ENCODE assay signal across 20 mouse cellular contexts in the genomic region with DNA sequence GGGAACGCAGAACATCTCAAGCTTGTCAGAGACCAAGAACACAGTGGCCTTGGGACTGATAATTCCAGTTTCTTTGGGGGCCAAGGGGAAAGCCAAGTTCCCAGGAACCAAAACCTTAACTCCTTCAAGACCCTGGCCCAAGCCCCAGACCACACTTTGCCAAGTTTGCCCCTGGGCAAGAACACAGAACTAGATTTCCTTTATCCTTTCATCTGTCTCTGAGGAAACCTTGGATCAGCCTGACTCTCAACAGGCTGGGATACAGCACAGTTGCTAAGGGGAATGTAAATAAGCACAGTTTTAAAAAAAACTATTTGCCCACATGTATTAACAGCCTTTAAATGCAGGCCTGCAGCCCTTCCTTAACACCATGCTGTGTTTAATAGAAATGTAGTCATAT. TPM values are rescaled to one million over a fixed set of nuclear protein-coding genes. Genes with fewer than 3 reads are reported as not detected.
DNase-seq lines count a peak whose midpoint lies in the region; ATAC-seq and TF ChIP-seq lines count a peak whose summit lies in the region.
"Had no signal": no experiment of that assay in that cellular context is flagged by ENCODE, and none has a peak within 500 bp of the region (broad histone marks: within the 10 kb centered on the region; RNA-seq: fewer than 3 reads in every experiment).

No protein-coding gene starts in this region.

- H3K4me3 ChIP-seq in hindbrain, embryonic 16.5 days (ENCODE audit: low read length) = no peak overlapping the region
- H3K4me3 ChIP-seq in hindbrain, embryonic 10.5 days = no peak overlapping the region
- no peak overlapping the region for H3K4me3 ChIP-seq in midbrain, postnatal 0 days (ENCODE audit: low read depth, low read length)
- no peak overlapping the region for H3K4me3 ChIP-seq in midbrain, embryonic 11.5 days (ENCODE audit: low read depth, low read length)
- no peak overlapping the region for H3K4me3 ChIP-seq in forebrain, embryonic 16.5 days (replicated peaks; ENCODE audit: low read length)
- H3K4me3 ChIP-seq: hindbrain, embryonic 15.5 days; liver, embryonic 12.5 days; midbrain, embryonic 12.5 days had no signal

- no peaks in the 10 kb centered on the region for H3K27me3 ChIP-seq in hindbrain, embryonic 16.5 days (replicated peaks; ENCODE audit: control insufficient read depth, insufficient read depth, low read length)
- no peaks in the 10 kb centered on the region for H3K27me3 ChIP-seq in hindbrain, embryonic 10.5 days (ENCODE audit: insufficient read depth, poor library complexity, severe bottlenecking)
- H3K27me3 ChIP-seq in midbrain, postnatal 0 days (ENCODE audit: insufficient read depth, low read length) = no peaks in the 10 kb centered on the region
- H3K27me3 ChIP-seq in midbrain, embryonic 11.5 days (ENCODE audit: control insufficient read depth, insufficient read depth, low read length) = no peaks in the 10 kb centered on the region
- H3K27me3 ChIP-seq in forebrain, embryonic 16.5 days (replicated peaks; ENCODE audit: control insufficient read depth, insufficient read depth, low read length) = no peaks in the 10 kb centered on the region
- H3K27me3 ChIP-seq: hindbrain, embryonic 15.5 days; liver, embryonic 12.5 days; midbrain, embryonic 12.5 days had no signal

- H3K27ac ChIP-seq in hindbrain, embryonic 16.5 days (ENCODE audit: low read depth, low read length) = no peak overlapping the region
- H3K27ac ChIP-seq in hindbrain, embryonic 10.5 days = no peak overlapping the region
- no peak overlapping the region for H3K27ac ChIP-seq in midbrain, postnatal 0 days (ENCODE audit: low read depth, low read length)
- H3K27ac ChIP-seq in midbrain, embryonic 11.5 days (ENCODE audit: low read depth, low read length) = no peak overlapping the region
- H3K27ac ChIP-seq in forebrain, embryonic 16.5 days (ENCODE audit: low read length) = no peak overlapping the region; the same call in 1 of the 2 replicates
- H3K27ac ChIP-seq: hindbrain, embryonic 15.5 days; liver, embryonic 12.5 days; macrophage; midbrain, embryonic 12.5 days had no signal

- H3K9me3 ChIP-seq in hindbrain, embryonic 16.5 days (ENCODE audit: control insufficient read depth, low read length) = no peaks in the 10 kb centered on the region
- no peaks in the 10 kb centered on the region for H3K9me3 ChIP-seq in hindbrain, embryonic 10.5 days
- H3K9me3 ChIP-seq in midbrain, postnatal 0 days (ENCODE audit: low read length) = no peaks in the 10 kb centered on the region
- H3K9me3 ChIP-seq in midbrain, embryonic 11.5 days (ENCODE audit: control insufficient read depth, low read length) = no peaks in the 10 kb centered on the region
- H3K9me3 ChIP-seq in forebrain, embryonic 16.5 days (ENCODE audit: control insufficient read depth, low read length) = no peaks in the 10 kb centered on the region
- H3K9me3 ChIP-seq: hindbrain, embryonic 15.5 days; liver, embryonic 12.5 days; midbrain, embryonic 12.5 days had no signal

- WGBS in hindbrain, embryonic 16.5 days = 77% methylated on average over 1 of the region's 1 CpGs
- 98% methylated on average over 1 of the region's 1 CpGs for WGBS in hindbrain, embryonic 10.5 days
- WGBS in midbrain, postnatal 0 days = 58% methylated on average over 1 of the region's 1 CpGs
- WGBS in midbrain, embryonic 11.5 days = 96% methylated on average over 1 of the region's 1 CpGs
- WGBS in forebrain, embryonic 16.5 days = 58% methylated on average over 1 of the region's 1 CpGs

- no peak for ATAC-seq in cerebellum, adult (ENCODE audit: insufficient number of reproducible peaks, low FRiP score, low TSS enrichment)
- ATAC-seq in hindbrain, embryonic 16.5 days = peak; percentile 68
- no peak for ATAC-seq in midbrain, postnatal 0 days (ENCODE audit: low FRiP score)
- no peak for ATAC-seq in midbrain, embryonic 11.5 days (ENCODE audit: low FRiP score)
- ATAC-seq in forebrain, embryonic 16.5 days = peak; percentile 70
- ATAC-seq: liver, embryonic 12.5 days had no signal

- no peaks in the 10 kb centered on the region for H3K36me3 ChIP-seq in hindbrain, embryonic 16.5 days (ENCODE audit: control insufficient read depth, insufficient read depth, low read length)
- no peaks in the 10 kb centered on the region for H3K36me3 ChIP-seq in hindbrain, embryonic 10.5 days
- no peaks in the 10 kb centered on the region for H3K36me3 ChIP-seq in midbrain, postnatal 0 days (ENCODE audit: insufficient read depth, low read length)
- H3K36me3 ChIP-seq in midbrain, embryonic 11.5 days (ENCODE audit: control insufficient read depth, insufficient read depth, low read length) = no peaks in the 10 kb centered on the region
- H3K36me3 ChIP-seq in forebrain, embryonic 16.5 days (ENCODE audit: control insufficient read depth, insufficient read depth) = no peaks in the 10 kb centered on the region
- H3K36me3 ChIP-seq: hindbrain, embryonic 15.5 days; liver, embryonic 12.5 days; midbrain, embryonic 12.5 days had no signal

- H3K4me2 ChIP-seq in hindbrain, embryonic 16.5 days (ENCODE audit: low read length) = no peak overlapping the region
- H3K4me2 ChIP-seq in midbrain, postnatal 0 days (ENCODE audit: low read depth, low read length, poor library complexity, severe bottlenecking) = no peak overlapping the region
- no peak overlapping the region for H3K4me2 ChIP-seq in midbrain, embryonic 11.5 days
- H3K4me2 ChIP-seq in forebrain, embryonic 16.5 days (ENCODE audit: low read length) = no peak overlapping the region
- H3K4me2 ChIP-seq: hindbrain, embryonic 15.5 days; liver, embryonic 12.5 days; lung, embryonic 14.5 days; midbrain, embryonic 12.5 days had no signal

- DNase-seq in cerebellum, postnatal 14 days = peak; percentile 4 to 12
- DNase-seq in hindbrain, embryonic 10.5 days (ENCODE audit: low spot score) = no peak
- DNase-seq in midbrain, postnatal 0 days (ENCODE audit: low spot score) = peak; percentile 55
- DNase-seq in midbrain, embryonic 11.5 days (ENCODE audit: low spot score, missing footprints) = no peak
- DNase-seq in gastrocnemius, postnatal 10 days = no peak
- DNase-seq: cerebellum, postnatal 25 days; heart, adult 18-20 months; heart, postnatal 10 days; kidney, adult 11 months; kidney, postnatal 10 days; lung, embryonic 14.5 days; thymus, adult 2 months had no signal

- no peak overlapping the region for H3K9ac ChIP-seq in hindbrain, embryonic 16.5 days (ENCODE audit: low read depth, low read length)
- H3K9ac ChIP-seq in midbrain, postnatal 0 days (replicated peaks; ENCODE audit: low read length, poor library complexity, severe bottlenecking) = no peak overlapping the region
- no peak overlapping the region for H3K9ac ChIP-seq in midbrain, embryonic 11.5 days (ENCODE audit: low read length)
- no peak overlapping the region for H3K9ac ChIP-seq in forebrain, embryonic 16.5 days (replicated peaks; ENCODE audit: low read depth, low read length)
- H3K9ac ChIP-seq: hindbrain, embryonic 15.5 days; liver, embryonic 12.5 days; lung, embryonic 14.5 days; midbrain, embryonic 12.5 days had no signal

- TF ChIP-seq CTCF in midbrain, postnatal 0 days (IDR thresholded peaks at IDR 0.05) = no peak

- H3K4me1 ChIP-seq in hindbrain, embryonic 16.5 days (ENCODE audit: control insufficient read depth, insufficient read depth, low read depth, low read length) = no peaks in the 10 kb centered on the region
- H3K4me1 ChIP-seq in hindbrain, embryonic 10.5 days (replicated peaks) = 0 out of 2 replicates have a peak, but pooled peaks cover 3% of the 10 kb centered on the region
- H3K4me1 ChIP-seq in midbrain, postnatal 0 days (ENCODE audit: insufficient read depth, low read length) = no peaks in the 10 kb centered on the region
- no peaks in the 10 kb centered on the region for H3K4me1 ChIP-seq in midbrain, embryonic 11.5 days (ENCODE audit: control insufficient read depth, insufficient read depth, low read length)
- H3K4me1 ChIP-seq in forebrain, embryonic 16.5 days (replicated peaks; ENCODE audit: control insufficient read depth, insufficient read depth, low read length) = peaks cover 20% of the 10 kb centered on the region
- H3K4me1 ChIP-seq: liver, embryonic 12.5 days had no signal

RNA-seq across cellular contexts. Expression of a gene that starts 14.7 kb away (rescaled TPM):
- 15.0 and 21.7 TPM in 2 replicates for polyA plus RNA-seq in hindbrain, embryonic 16.5 days (2015; fragmentation: Nextera tagmentation; extraction: Ambion mirVana)
- 1.8 and 1.9 TPM in 2 replicates for polyA plus RNA-seq in hindbrain, embryonic 10.5 days (2016; fragmentation: Nextera tagmentation; extraction: Ambion mirVana)
- total RNA-seq in midbrain, postnatal 0 days (2014; rRNA removed) = 35.0 TPM in 2 replicates
- 19.3 and 19.7 TPM in 2 replicates for polyA plus RNA-seq in midbrain, postnatal 0 days (2015; fragmentation: Nextera tagmentation; extraction: Ambion mirVana)
- 3.7 and 5.1 TPM in 2 replicates for polyA plus RNA-seq in midbrain, embryonic 11.5 days (2014; fragmentation: Nextera tagmentation; extraction: Ambion mirVana)
- 21.0 and 21.3 TPM in 2 replicates for polyA plus RNA-seq in forebrain, embryonic 16.5 days (2015; fragmentation: Nextera tagmentation; extraction: Ambion mirVana)
- under 1 TPM; 0.31 to 0.45 TPM for total RNA-seq in gastrocnemius, postnatal 10 days (2021)
- total RNA-seq: heart, adult 18-20 months; MEL had no signal
- polyA plus RNA-seq: macrophage had no signal

RNA-seq across cellular contexts. Expression of a gene that starts 15.2 kb away (rescaled TPM):
- 28.1 and 28.9 TPM in 2 replicates for polyA plus RNA-seq in hindbrain, embryonic 16.5 days (2015; fragmentation: Nextera tagmentation; extraction: Ambion mirVana)
- polyA plus RNA-seq in hindbrain, embryonic 10.5 days (2016; fragmentation: Nextera tagmentation; extraction: Ambion mirVana) = 60.7 TPM in 2 replicates
- 17.7 and 24.1 TPM in 2 replicates for total RNA-seq in midbrain, postnatal 0 days (2014; rRNA removed)
- polyA plus RNA-seq in midbrain, postnatal 0 days (2015; fragmentation: Nextera tagmentation; extraction: Ambion mirVana) = 29.8 and 32.8 TPM in 2 replicates
- 78.1 and 89.3 TPM in 2 replicates for polyA plus RNA-seq in midbrain, embryonic 11.5 days (2014; fragmentation: Nextera tagmentation; extraction: Ambion mirVana)
- 47.9 and 64.0 TPM in 2 replicates for polyA plus RNA-seq in forebrain, embryonic 16.5 days (2015; fragmentation: Nextera tagmentation; extraction: Ambion mirVana)
- 10 to 100 TPM in 1 of 2 experiments, 1 to 10 TPM in 1; 8.8 to 11.7 TPM for total RNA-seq in gastrocnemius, postnatal 10 days (2021)

Comparison
In these comparisons a context has a peak if more than half of its experiments do, and no peak if none do; other contexts are left out.
1. DNase-seq: peak in cerebellum, postnatal 14 days (2 of 2) and midbrain, postnatal 0 days (single experiment); none in hindbrain, embryonic 10.5 days (single experiment), midbrain, embryonic 11.5 days (single experiment) and gastrocnemius, postnatal 10 days (single experiment).
2. ATAC-seq: peak in hindbrain, embryonic 16.5 days (single experiment) and forebrain, embryonic 16.5 days (single experiment); none in cerebellum, adult (single experiment), midbrain, postnatal 0 days (single experiment) and midbrain, embryonic 11.5 days (single experiment).